Mouse (Mus musculus) ES-Bruce4 (cell line): ENCODE results near the gene Marc1.

Source experiments
- CTCF ChIP-seq: IDR thresholded peaks from one replicate; pipeline ENCODE4 v1.8.1; 2011; ENCODE audit warnings: low read depth, low read length
- EP300 ChIP-seq: IDR thresholded peaks from 2 replicates; pipeline ENCODE4 v1.6.1; 2011; ENCODE audit warnings: low read depth, low read length; ENCODE audit not compliant: insufficient read depth
- POLR2A ChIP-seq: IDR thresholded peaks from one replicate; pipeline ENCODE4 v1.8.1; 2011; ENCODE audit warnings: low read length; ENCODE audit not compliant: insufficient read depth

GRCm38 (mm10) chr1:184811716-184812250 lies 670 bp upstream of the Marc1 start:
- no peak for TF ChIP-seq POLR2A
- no peak for TF ChIP-seq CTCF
- TF ChIP-seq EP300 = no peak
